Mouse (Mus musculus): ENCODE measurements around the gene 4930404H24Rik.

GRCm38 (mm10) chr2:153457467-153457866 is 35.1 kb upstream of the 4930404H24Rik start:
- TF ChIP-seq MYOD1 (IDR thresholded peaks at IDR 0.05; ENCODE audit: control insufficient read depth in 1 of 3, insufficient read length in 2 of 3, low read depth in 2 of 3) (no peak), MAX (IDR thresholded peaks at IDR 0.05; ENCODE audit: low read depth) (no peak), POLR2AphosphoS2 (IDR thresholded peaks at IDR 0.05; ENCODE audit: insufficient read length, low read depth) (no peak), SRF (IDR thresholded peaks at IDR 0.05; ENCODE audit: control insufficient read depth, insufficient read length, low read depth) (no peak), CEBPB (IDR thresholded peaks at IDR 0.05; ENCODE audit: insufficient read depth, poor library complexity, severe bottlenecking) (no peak), REST (IDR thresholded peaks at IDR 0.05; ENCODE audit: insufficient read depth, insufficient read length) (no peak), TCF3 (IDR thresholded peaks at IDR 0.05; ENCODE audit: insufficient read length, low read depth) (no peak), POLR2A (IDR thresholded peaks at IDR 0.05; ENCODE audit: insufficient read length, low read depth) (no peak)

Measured in myocyte (in vitro differentiated cells).